Mouse (Mus musculus) liver, postnatal 0 days (tissue): ENCODE results near the gene Phpt1.

Experiments used
- CTCF ChIP-seq: sonication (generic); IDR thresholded peaks from 2 replicates; pipeline ENCODE4 v1.5.1; 2016; ENCODE audit warnings: antibody characterized with exemption, low read depth
- EP300 ChIP-seq: IDR thresholded peaks from 2 replicates; pipeline ENCODE4 v1.6.1; 2016; ENCODE audit warnings: antibody characterized with exemption, low read depth, mild to moderate bottlenecking

GRCm38 (mm10) chr2:25580621-25581101, 5.6 kb upstream of the Phpt1 start:
- TF ChIP-seq CTCF: no peak
- TF ChIP-seq EP300: no peak
